Mouse (Mus musculus): ENCODE data around the gene Sdcbp2.

Gene Sdcbp2

GRCm38 (mm10) chr2:151632159-151632814 lies 59.9 kb downstream of the Sdcbp2 start, which contains the start of gene Snph:
Gene Snph, minus strand, starts transcription at chr2:151632593.
- DNase-seq (ENCODE audit: low read depth): no peak

DNA sequence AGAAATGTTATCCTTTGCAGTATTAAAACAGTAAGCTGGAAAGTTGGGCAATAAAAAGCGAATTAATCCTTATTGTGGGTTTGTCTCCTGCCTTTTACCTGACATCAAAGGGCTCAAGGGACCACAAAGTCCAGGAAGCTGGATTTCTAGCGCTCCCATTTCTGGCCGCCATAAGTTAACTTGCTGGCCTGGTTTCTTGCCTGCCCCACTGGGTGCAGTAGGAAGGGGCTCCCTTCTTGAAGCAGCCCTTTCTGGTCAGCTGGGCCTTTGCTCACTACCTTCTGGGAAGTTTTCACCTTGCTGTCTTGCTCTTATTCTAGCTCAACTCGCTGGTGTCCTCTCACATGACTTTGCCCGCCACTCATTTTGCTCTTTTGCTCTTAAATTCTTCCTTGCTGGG lies 60.6 kb downstream of the Sdcbp2 start:
- no peak for DNase-seq (ENCODE audit: low read depth)

- no peak for DNase-seq (ENCODE audit: low read depth)
Measured at GRCm38 (mm10) chr2:151634903-151635302, 62.5 kb downstream of the Sdcbp2 start.

GRCm38 (mm10) chr2:151635362-151636014 lies 63.1 kb downstream of the Sdcbp2 start:
- no peak for DNase-seq (ENCODE audit: low read depth)

GRCm38 (mm10) chr2:151636015-151636402 lies 63.6 kb downstream of the Sdcbp2 start:
- no peak for DNase-seq (ENCODE audit: low read depth)

All from c-Kit-positive CD71-negative TER-119-negative erythroid progenitor cells, embryonic 14.5 days (primary cell).